Mouse (Mus musculus) kidney, embryonic 14.5 days (tissue): Measurements from ENCODE around the gene Strn4. TPM values are rescaled to one million over a fixed set of nuclear protein-coding genes. Genes with fewer than 3 reads are reported as not detected.

Experiments used
- ATAC-seq: fragments of 200-750 bp; cut with Nextera tagmentation; 2 replicates; pipeline ENCODE4 v1.8.0; 2017; ENCODE audit warnings: moderate number of reproducible peaks, mild to moderate bottlenecking, moderate TSS enrichment, moderate library complexity; ENCODE audit not compliant: low FRiP score, low TSS enrichment
- H3K27ac ChIP-seq: fragments of 300-500 bp; sonication (generic); 2 replicates; pipeline ENCODE4 v1.5.1; 2014; ENCODE audit warnings: low read depth, mild to moderate bottlenecking, low read length, moderate library complexity, mixed read lengths
- H3K27me3 ChIP-seq: fragments of 300-500 bp; sonication (generic); 2 replicates; pipeline ENCODE4 v1.6.1; 2014; ENCODE audit warnings: mild to moderate bottlenecking, low read length; ENCODE audit not compliant: control insufficient read depth, insufficient read depth
- H3K36me3 ChIP-seq: fragments of 300-500 bp; sonication (generic); 2 replicates; pipeline ENCODE4 v1.6.1; 2014; ENCODE audit warnings: low read length, mixed read lengths; ENCODE audit not compliant: control insufficient read depth, insufficient read depth
- H3K4me1 ChIP-seq: fragments of 300-500 bp; sonication (generic); 2 replicates; pipeline ENCODE4 v1.6.1; 2014; ENCODE audit warnings: low read length, mixed read lengths; ENCODE audit not compliant: control insufficient read depth, insufficient read depth
- H3K4me2 ChIP-seq: fragments of 300-500 bp; sonication (generic); replicated peaks from 2 replicates; pipeline ENCODE4 v1.6.1; 2014; ENCODE audit warnings: low read depth, mild to moderate bottlenecking, low read length
- H3K4me3 ChIP-seq: fragments of 300-500 bp; sonication (generic); 2 replicates; pipeline ENCODE4 v1.5.1; 2014; ENCODE audit warnings: mild to moderate bottlenecking, low read length
- H3K9ac ChIP-seq: fragments of 300-500 bp; sonication (generic); 2 replicates; pipeline ENCODE4 v1.6.1; 2014; ENCODE audit warnings: low read depth, mild to moderate bottlenecking, low read length, moderate library complexity
- H3K9me3 ChIP-seq: fragments of 300-500 bp; sonication (generic); 2 replicates; pipeline ENCODE4 v1.6.1; 2016; ENCODE audit warnings: low read length; ENCODE audit not compliant: control insufficient read depth
- WGBS: fragments of 180-500 bp; shearing (Covaris S2); extraction: QIAGEN DNeasy Blood & Tissue Kit; methylation state at CpG from one replicate; pipeline ENCODE4 v1.1.7; 2014; 5-methylcytosine and 5-hydroxymethylcytosine counted together
- polyA plus RNA-seq: library from polyadenylated mRNA; unstranded; fragments of >200 nt; fragmentation: Nextera tagmentation; extraction: Ambion mirVana; gene quantifications from 2 replicates; pipeline ENCODE4 v1.2.1, GENCODE M21; 2014

Strn4 gene
- polyA plus RNA-seq: 75.5 and 111 TPM in 2 replicates

- Histone ChIP-seq H3K4me2 (peak within 1 kb of the TSS; percentile 92), H3K27me3 (peaks cover 17% of the 10 kb centered on the region), H3K36me3 (peaks cover 7% of the 10 kb centered on the region; the same call in 1 of the 2 replicates), H3K4me3 (peak within 1 kb of the TSS; percentile 71), H3K27ac (peak within 1 kb of the TSS; percentile 90), H3K9me3 (no peaks in the 10 kb centered on the region), H3K9ac (peak within 1 kb of the TSS; percentile 92), H3K4me1 (peaks cover 47% of the 10 kb centered on the region)
- WGBS: 0% methylated on average over 1 of the region's 1 CpGs
- peak; percentile 28; the same call in 1 of the 2 replicates for ATAC-seq
Observed at GRCm38 (mm10) chr7:16815351-16815941, at the start of gene Strn4. Gene Strn4, plus strand, starts transcription at chr7:16815889.

GRCm38 (mm10) chr7:16766443-16766842 is 49.2 kb upstream of the Strn4 start:
- no peak overlapping the region for H3K27ac ChIP-seq
- no peaks in the 10 kb centered on the region for H3K4me1 ChIP-seq
- H3K36me3 ChIP-seq: no peaks in the 10 kb centered on the region
- ATAC-seq: no peak
- WGBS: 61% methylated on average over 2 of the region's 2 CpGs
- H3K9me3 ChIP-seq: no peaks in the 10 kb centered on the region
- no peak overlapping the region for H3K9ac ChIP-seq
- H3K4me2 ChIP-seq: no peak overlapping the region
- no peak overlapping the region for H3K4me3 ChIP-seq
- no peaks in the 10 kb centered on the region for H3K27me3 ChIP-seq

- peak; percentile 73 for ATAC-seq
- peaks cover 3% of the 10 kb centered on the region; the same call in 1 of the 2 replicates for H3K9me3 ChIP-seq
- WGBS: 27% methylated on average over 5 of the region's 5 CpGs
Observed at GRCm38 (mm10) chr7:16775888-16776287, 39.8 kb upstream of the Strn4 start.

GRCm38 (mm10) chr7:16780076-16780475 is 35.6 kb upstream of the Strn4 start:
- 61% methylated on average over 5 of the region's 5 CpGs for WGBS
- Histone ChIP-seq H3K27ac (peak overlapping the region; percentile 55; the same call in 1 of the 2 replicates), H3K36me3 (no peaks in the 10 kb centered on the region), H3K27me3 (no peaks in the 10 kb centered on the region), H3K9ac (no peak overlapping the region), H3K4me3 (no peak overlapping the region), H3K4me1 (peaks cover 22% of the 10 kb centered on the region), H3K9me3 (no peaks in the 10 kb centered on the region; the same call in 1 of the 2 replicates), H3K4me2 (no peak overlapping the region)
- ATAC-seq: no peak

More at GRCm38 (mm10) chr7:16775888-16776287, 39.8 kb upstream of the Strn4 start:
- no peaks in the 10 kb centered on the region for H3K36me3 ChIP-seq
- no peak overlapping the region for H3K4me3 ChIP-seq
- no peak overlapping the region for H3K9ac ChIP-seq
- H3K27ac ChIP-seq: no peak overlapping the region
- no peaks in the 10 kb centered on the region for H3K4me1 ChIP-seq
- H3K4me2 ChIP-seq: no peak overlapping the region
- no peaks in the 10 kb centered on the region for H3K27me3 ChIP-seq

GRCm38 (mm10) chr7:16780825-16781554 is 34.7 kb upstream of the Strn4 start, which contains the start of gene Slc1a5:
Gene Slc1a5, plus strand, starts transcription at chr7:16781340.
- Histone ChIP-seq H3K9ac (peak within 1 kb of the TSS; percentile 77), H3K27me3 (no peaks in the 10 kb centered on the region), H3K4me2 (peak within 1 kb of the TSS; percentile 88), H3K4me3 (peak within 1 kb of the TSS; percentile 62), H3K4me1 (peaks cover 22% of the 10 kb centered on the region), H3K9me3 (no peaks in the 10 kb centered on the region; the same call in 1 of the 2 replicates), H3K36me3 (no peaks in the 10 kb centered on the region), H3K27ac (peak within 1 kb of the TSS; percentile 55; the same call in 1 of the 2 replicates)
- 2% methylated on average over 34 of the region's 34 CpGs for WGBS
- ATAC-seq: peak; percentile 84

- Histone ChIP-seq H3K4me1 (peaks cover 22% of the 10 kb centered on the region), H3K9me3 (no peaks in the 10 kb centered on the region; the same call in 1 of the 2 replicates), H3K27ac (no peak overlapping the region; the same call in 1 of the 2 replicates), H3K27me3 (no peaks in the 10 kb centered on the region), H3K9ac (peak overlapping the region; percentile 77), H3K4me2 (peak overlapping the region; percentile 88), H3K4me3 (peak overlapping the region; percentile 62), H3K36me3 (peaks cover 4% of the 10 kb centered on the region; the same call in 1 of the 2 replicates)
- 0 out of 2 replicates have a peak, but pooled peaks have one; percentile 3 for ATAC-seq
- under 1% methylated on average over 10 of the region's 10 CpGs for WGBS
Observed at GRCm38 (mm10) chr7:16781555-16781815, 34.2 kb upstream of the Strn4 start.

- Histone ChIP-seq H3K9me3 (no peaks in the 10 kb centered on the region; the same call in 1 of the 2 replicates), H3K27me3 (no peaks in the 10 kb centered on the region), H3K36me3 (peaks cover 7% of the 10 kb centered on the region; the same call in 1 of the 2 replicates), H3K4me3 (peak overlapping the region; percentile 62), H3K4me2 (peak overlapping the region; percentile 88), H3K27ac (no peak overlapping the region; the same call in 1 of the 2 replicates), H3K9ac (peak overlapping the region; percentile 77), H3K4me1 (peaks cover 22% of the 10 kb centered on the region)
- under 1% methylated on average over 58 of the region's 60 CpGs for WGBS
- peak; percentile 13; the same call in 1 of the 2 replicates for ATAC-seq
Observed at GRCm38 (mm10) chr7:16781816-16782554, 33.7 kb upstream of the Strn4 start.

GRCm38 (mm10) chr7:16782555-16783125 is 33.0 kb upstream of the Strn4 start:
- no peak overlapping the region for H3K27ac ChIP-seq
- peak overlapping the region; percentile 62 for H3K4me3 ChIP-seq
- H3K9me3 ChIP-seq: no peaks in the 10 kb centered on the region
- 5% methylated on average over 11 of the region's 11 CpGs for WGBS
- ATAC-seq: no peak
- peaks cover 22% of the 10 kb centered on the region for H3K4me1 ChIP-seq
- H3K4me2 ChIP-seq: peak overlapping the region; percentile 88
- peak overlapping the region; percentile 77 for H3K9ac ChIP-seq
- H3K36me3 ChIP-seq: peaks cover 7% of the 10 kb centered on the region; the same call in 1 of the 2 replicates
- H3K27me3 ChIP-seq: no peaks in the 10 kb centered on the region
